Mouse (Mus musculus): ENCODE measurements around the gene Wipi1.

GRCm38 (mm10) chr11:109628099-109628498 is 16.3 kb upstream of the Wipi1 start:
- no peak for TF ChIP-seq CTCF (IDR thresholded peaks at IDR 0.05; ENCODE audit: borderline replicate concordance, control insufficient read depth, extremely low read depth, insufficient read depth, low read length, poor library complexity)
- TF ChIP-seq POLR2A (IDR thresholded peaks at IDR 0.05; ENCODE audit: control insufficient read depth, extremely low read depth, insufficient read depth, low read length, poor library complexity) = no peak
